Mouse (Mus musculus): Measurements from ENCODE around the gene Slco3a1.

DNA sequence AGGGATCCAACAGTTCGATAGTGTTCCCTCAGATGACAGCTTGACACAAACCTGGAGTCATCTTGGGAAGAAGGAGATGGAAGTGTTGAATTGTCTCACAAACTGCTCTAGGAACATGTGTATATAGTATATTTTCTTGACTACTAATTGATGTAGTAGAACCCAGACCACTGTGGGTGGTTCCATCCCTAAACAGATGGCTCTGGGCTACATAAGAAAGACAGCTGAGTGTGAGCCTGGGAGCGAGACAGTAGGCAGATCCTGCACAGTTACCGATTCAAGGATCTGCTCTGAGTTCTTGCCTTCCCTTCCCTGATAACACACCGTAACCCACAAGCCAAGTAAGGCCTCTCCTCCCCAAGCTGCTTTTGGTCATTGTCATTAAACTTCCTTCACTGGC is 28.6 kb downstream of the Slco3a1 start:
- no peak for TF ChIP-seq CTCF (conservative IDR thresholded peaks at IDR 0.05; ENCODE audit: low read length)
- no peak for TF ChIP-seq POU5F1 (IDR thresholded peaks at IDR 0.05; ENCODE audit: borderline replicate concordance, low read length)

Measured in E14TG2a.4 (cell line).